Mouse (Mus musculus): Measurements from ENCODE around the gene Rad9b. TPM values are rescaled to one million over a fixed set of nuclear protein-coding genes. Genes with fewer than 3 reads are reported as not detected.

Rad9b gene
- polyA plus RNA-seq, 1 experiment = 10.4 TPM

DNA sequence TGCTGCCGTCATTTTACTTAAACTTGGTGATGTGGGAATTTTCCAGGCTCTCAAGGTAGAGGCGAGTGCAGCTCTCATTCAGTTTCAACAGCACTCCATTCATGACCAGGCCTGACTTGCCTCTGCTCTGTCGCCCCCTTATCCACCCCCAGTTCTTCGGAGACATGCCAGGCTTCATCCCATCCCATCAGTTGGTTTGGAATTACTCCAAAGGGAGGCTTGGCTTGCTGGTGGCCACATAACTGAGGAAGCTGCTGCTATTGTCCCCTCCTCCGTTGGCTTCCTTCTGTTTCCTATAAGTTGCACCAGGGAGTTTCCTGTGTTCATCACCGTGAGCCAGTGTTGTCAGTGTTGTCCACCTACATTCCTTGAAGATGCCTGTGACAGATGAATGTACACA is 49.5 kb downstream of the Rad9b start:
- Histone ChIP-seq H3K4me1 (ENCODE audit: control insufficient read depth, insufficient read depth, low read length) (peaks cover 22% of the 10 kb centered on the region), H3K4me3 (ENCODE audit: insufficient read depth, low read length) (no peak overlapping the region), H3K27ac (ENCODE audit: insufficient read depth, low read length) (no peak overlapping the region)
- TF ChIP-seq CTCF (IDR thresholded peaks at IDR 0.05; ENCODE audit: extremely low read depth, insufficient read depth, low read length) (no peak), POLR2A (IDR thresholded peaks at IDR 0.05; ENCODE audit: extremely low read depth, insufficient read depth, low read length) (no peak)

DNA sequence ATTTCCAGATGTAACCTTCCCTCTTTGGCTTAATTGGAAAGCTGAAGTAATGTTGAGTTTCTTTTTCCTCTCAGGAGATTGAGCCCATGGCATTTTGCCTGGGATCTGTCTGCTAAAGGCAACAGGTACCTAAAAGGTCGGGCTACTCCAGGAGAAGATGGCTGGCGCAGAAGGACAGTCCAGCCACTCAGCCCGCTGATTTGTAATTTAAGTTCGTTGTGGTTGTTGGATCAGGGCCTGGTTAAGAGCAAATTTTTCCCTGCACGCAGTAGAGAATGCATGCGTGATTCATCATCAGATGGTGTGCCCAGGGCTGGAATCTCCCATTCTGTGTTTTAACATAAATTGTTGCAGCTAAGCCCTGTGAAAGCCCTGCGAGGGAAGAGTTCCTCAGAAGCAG is 50.1 kb downstream of the Rad9b start:
- Histone ChIP-seq H3K4me1 (ENCODE audit: control insufficient read depth, insufficient read depth, low read length) (peaks cover 23% of the 10 kb centered on the region), H3K27ac (ENCODE audit: insufficient read depth, low read length) (no peak overlapping the region), H3K4me3 (ENCODE audit: insufficient read depth, low read length) (no peak overlapping the region)
- TF ChIP-seq CTCF (IDR thresholded peaks at IDR 0.05; ENCODE audit: extremely low read depth, insufficient read depth, low read length) (no peak), POLR2A (IDR thresholded peaks at IDR 0.05; ENCODE audit: extremely low read depth, insufficient read depth, low read length) (no peak)

DNA sequence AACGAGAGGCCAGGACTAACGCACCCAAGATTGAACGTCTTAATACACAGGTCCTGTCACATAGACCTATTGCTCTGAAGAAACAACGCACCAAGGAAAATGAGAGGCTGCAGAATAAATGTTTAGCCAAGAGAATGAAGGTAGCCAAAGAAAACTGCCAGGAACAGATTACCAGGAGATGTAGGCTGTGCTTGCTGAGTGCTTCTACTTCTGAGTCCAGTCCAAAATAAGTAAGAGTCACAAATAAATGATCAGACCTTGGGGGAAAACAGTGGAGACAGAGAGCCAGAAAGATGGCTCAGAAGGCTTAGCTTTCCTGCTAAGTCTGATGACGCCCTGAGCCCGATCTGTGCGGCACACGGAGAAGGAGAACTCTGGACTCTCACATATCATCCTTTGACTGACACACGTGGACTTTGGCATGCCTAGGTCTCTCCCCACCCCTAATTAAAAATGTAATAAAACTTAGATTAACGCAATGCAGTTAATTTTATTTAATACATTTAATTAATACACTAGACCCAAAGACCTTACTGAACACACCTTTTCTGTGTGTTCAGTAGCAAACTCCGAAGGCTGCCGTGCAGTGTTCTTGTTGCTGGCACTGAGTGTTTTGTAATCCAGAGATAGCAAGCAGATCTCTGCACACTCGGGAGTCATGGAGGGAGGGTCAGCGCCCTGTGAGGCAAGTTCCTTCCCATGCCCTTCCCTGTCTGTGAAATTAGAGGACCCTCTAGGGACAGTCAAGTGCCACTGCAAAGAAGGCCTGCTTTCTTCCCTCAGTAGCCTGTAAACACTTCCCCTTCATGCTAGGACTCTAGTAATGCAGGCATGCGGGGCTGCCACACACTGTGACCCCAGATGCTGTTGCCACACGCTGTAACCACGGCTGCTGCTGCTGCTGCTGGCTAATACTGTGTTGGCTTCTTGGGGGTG is 51.0 kb downstream of the Rad9b start:
- no peak for TF ChIP-seq POLR2A (IDR thresholded peaks at IDR 0.05; ENCODE audit: extremely low read depth, insufficient read depth, low read length)
- TF ChIP-seq CTCF (IDR thresholded peaks at IDR 0.05; ENCODE audit: extremely low read depth, insufficient read depth, low read length) = peak; percentile 10; the same call in 1 of the 2 replicates
- peaks cover 23% of the 10 kb centered on the region for H3K4me1 ChIP-seq (ENCODE audit: control insufficient read depth, insufficient read depth, low read length)
- no peak overlapping the region for H3K27ac ChIP-seq (ENCODE audit: insufficient read depth, low read length)

DNA sequence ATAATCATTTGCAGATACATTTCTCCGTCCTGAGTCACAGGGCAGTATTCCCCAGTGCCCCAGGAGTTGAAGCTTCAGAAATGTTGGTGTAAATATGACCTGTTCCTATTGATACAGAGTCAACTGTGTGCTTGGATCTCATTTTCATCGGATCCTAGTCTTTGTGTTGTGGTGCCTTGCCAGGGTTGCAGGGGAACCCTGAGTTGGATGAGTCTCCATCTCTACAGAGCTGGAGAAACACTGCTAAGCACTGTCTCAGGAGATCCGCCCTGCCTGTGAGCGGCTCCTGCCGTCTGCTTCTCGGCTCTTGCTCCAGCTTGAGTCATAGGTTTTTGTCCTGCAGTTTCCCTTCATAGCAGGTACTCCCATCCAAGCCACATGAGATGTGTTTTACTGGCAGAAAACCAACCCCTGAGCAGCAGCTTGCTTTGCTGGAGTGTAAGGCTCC is 53.9 kb downstream of the Rad9b start:
- Histone ChIP-seq H3K4me3 (ENCODE audit: insufficient read depth, low read length) (no peak overlapping the region), H3K4me1 (ENCODE audit: control insufficient read depth, insufficient read depth, low read length) (peaks cover 23% of the 10 kb centered on the region), H3K27ac (ENCODE audit: insufficient read depth, low read length) (no peak overlapping the region)
- TF ChIP-seq POLR2A (IDR thresholded peaks at IDR 0.05; ENCODE audit: extremely low read depth, insufficient read depth, low read length) = no peak
- TF ChIP-seq CTCF (IDR thresholded peaks at IDR 0.05; ENCODE audit: extremely low read depth, insufficient read depth, low read length) = no peak

More for the DNA sequence above, 51.0 kb downstream of the Rad9b start:
- H3K4me3 ChIP-seq (ENCODE audit: insufficient read depth, low read length) = no peak overlapping the region

GRCm38 (mm10) chr5:122295113-122295935 is 58.7 kb downstream of the Rad9b start:
- Histone ChIP-seq H3K4me3 (ENCODE audit: insufficient read depth, low read length) (no peak overlapping the region), H3K27ac (ENCODE audit: insufficient read depth, low read length) (no peak overlapping the region), H3K4me1 (ENCODE audit: control insufficient read depth, insufficient read depth, low read length) (peaks cover 6% of the 10 kb centered on the region)
- no peak for TF ChIP-seq POLR2A (IDR thresholded peaks at IDR 0.05; ENCODE audit: extremely low read depth, insufficient read depth, low read length)
- no peak for TF ChIP-seq CTCF (IDR thresholded peaks at IDR 0.05; ENCODE audit: extremely low read depth, insufficient read depth, low read length)

DNA sequence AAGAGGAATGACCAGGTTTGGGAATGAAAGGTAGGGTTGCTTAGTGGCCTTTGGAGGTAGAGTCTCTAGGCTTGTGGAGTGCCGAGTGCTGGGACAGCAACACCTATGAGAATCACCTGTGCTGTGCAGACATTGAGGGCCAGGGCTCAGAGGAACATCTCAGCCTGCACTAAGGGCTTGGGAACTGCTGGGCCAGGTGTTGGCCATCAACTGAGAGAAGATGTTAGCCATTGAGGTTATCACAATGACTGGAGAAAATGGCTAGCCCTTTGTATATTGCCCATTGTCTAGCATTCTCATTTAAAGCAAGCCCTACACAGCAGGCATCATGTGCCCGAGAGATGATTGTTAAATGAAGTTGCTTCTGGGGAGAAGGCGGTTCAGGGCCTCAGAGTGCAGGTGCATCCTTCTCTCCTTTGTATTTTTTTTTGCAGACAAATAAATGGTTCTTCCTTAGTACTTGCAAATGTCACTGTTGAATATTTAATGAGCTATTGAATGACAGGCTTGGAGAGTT is 59.8 kb downstream of the Rad9b start:
- TF ChIP-seq POLR2A (IDR thresholded peaks at IDR 0.05; ENCODE audit: extremely low read depth, insufficient read depth, low read length) (no peak), CTCF (IDR thresholded peaks at IDR 0.05; ENCODE audit: extremely low read depth, insufficient read depth, low read length) (no peak)
- Histone ChIP-seq H3K4me1 (ENCODE audit: control insufficient read depth, insufficient read depth, low read length) (peaks cover 5% of the 10 kb centered on the region), H3K27ac (ENCODE audit: insufficient read depth, low read length) (no peak overlapping the region), H3K4me3 (ENCODE audit: insufficient read depth, low read length) (no peak overlapping the region)

DNA sequence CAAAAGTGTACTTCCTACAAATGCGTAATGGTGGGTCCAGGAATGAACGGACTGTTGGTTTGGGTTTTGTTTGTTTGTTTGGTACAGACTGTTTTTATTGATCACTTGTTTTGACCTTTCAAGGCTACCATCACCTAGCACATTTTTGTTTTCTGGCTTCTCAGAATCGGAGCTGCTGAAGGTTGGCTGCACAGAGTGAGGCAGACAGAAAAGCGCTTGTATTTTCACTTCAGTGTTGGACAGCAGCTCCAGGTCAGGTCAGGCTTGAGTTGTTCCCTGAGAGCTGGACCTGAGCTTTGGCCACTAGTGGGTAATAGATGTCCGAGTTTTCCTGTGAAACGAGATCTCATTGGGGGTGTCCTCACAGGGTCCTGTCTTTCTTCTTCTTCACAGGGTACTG is 60.9 kb downstream of the Rad9b start:
- Histone ChIP-seq H3K27ac (ENCODE audit: insufficient read depth, low read length) (no peak overlapping the region), H3K4me3 (ENCODE audit: insufficient read depth, low read length) (no peak overlapping the region), H3K4me1 (ENCODE audit: control insufficient read depth, insufficient read depth, low read length) (peaks cover 8% of the 10 kb centered on the region)
- TF ChIP-seq POLR2A (IDR thresholded peaks at IDR 0.05; ENCODE audit: extremely low read depth, insufficient read depth, low read length) = no peak
- no peak for TF ChIP-seq CTCF (IDR thresholded peaks at IDR 0.05; ENCODE audit: extremely low read depth, insufficient read depth, low read length)

DNA sequence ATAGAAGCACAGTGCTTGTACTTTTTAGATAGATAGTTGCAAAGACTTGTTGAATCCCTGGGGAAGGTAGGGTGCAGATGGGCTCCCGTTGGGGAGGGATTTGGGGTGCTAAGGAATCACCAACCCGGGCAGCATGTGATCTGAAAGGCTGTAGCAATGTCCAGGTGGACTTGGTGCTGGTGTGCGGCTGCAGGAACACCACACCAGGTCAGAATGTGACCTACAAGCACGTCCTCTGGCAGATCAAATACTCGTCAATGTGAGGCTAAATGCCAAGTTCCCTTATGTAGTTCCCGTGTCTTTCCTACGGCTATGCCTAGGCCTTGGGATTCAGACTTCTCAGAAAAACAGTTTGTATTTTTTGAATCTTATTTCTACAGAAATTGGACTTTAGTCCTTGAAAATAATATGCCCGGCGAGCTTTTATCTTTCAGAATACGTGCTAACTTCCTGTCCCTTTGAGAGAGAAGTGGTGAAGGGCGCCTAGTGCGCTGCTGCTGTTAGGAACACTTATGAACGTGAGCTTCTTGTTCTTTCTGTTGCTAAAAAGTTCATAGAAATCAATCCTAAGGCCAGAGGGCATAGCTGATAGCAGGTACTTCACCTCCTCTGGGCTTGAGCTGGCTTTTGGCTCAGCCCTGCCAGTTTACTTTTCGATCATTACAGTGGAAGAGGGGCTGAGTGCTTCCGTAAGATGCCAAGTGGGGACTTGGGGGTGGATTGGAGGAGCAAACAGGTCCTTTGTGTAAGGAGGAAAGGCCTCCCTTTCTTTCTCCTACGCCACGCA is 62.3 kb downstream of the Rad9b start:
- peaks cover 13% of the 10 kb centered on the region for H3K4me1 ChIP-seq (ENCODE audit: control insufficient read depth, insufficient read depth, low read length)
- no peak overlapping the region for H3K4me3 ChIP-seq (ENCODE audit: insufficient read depth, low read length)
- no peak for TF ChIP-seq CTCF (IDR thresholded peaks at IDR 0.05; ENCODE audit: extremely low read depth, insufficient read depth, low read length)
- no peak for TF ChIP-seq POLR2A (IDR thresholded peaks at IDR 0.05; ENCODE audit: extremely low read depth, insufficient read depth, low read length)
- no peak overlapping the region for H3K27ac ChIP-seq (ENCODE audit: insufficient read depth, low read length)

DNA sequence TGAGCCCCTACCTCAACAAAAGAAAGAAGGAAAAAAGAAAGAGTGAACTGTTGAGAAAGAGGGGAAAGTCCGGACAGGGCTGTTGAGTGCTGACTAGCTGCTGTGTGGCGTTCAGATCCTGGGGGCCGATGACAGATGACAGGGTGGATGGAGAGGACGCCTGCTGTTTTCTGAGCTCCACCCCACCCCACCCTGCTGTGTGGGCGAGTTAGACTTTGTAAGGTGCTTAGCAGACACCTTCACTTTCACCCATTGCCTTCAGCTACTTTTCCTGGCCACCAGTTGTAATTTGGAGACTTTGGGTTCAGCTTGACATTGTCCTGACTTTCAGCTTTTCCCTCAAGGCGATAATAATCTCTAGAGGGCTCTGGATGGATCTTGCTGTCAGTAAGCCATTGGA is 62.9 kb downstream of the Rad9b start:
- Histone ChIP-seq H3K27ac (ENCODE audit: insufficient read depth, low read length) (no peak overlapping the region), H3K4me1 (ENCODE audit: control insufficient read depth, insufficient read depth, low read length) (peaks cover 15% of the 10 kb centered on the region), H3K4me3 (ENCODE audit: insufficient read depth, low read length) (no peak overlapping the region)
- TF ChIP-seq CTCF (IDR thresholded peaks at IDR 0.05; ENCODE audit: extremely low read depth, insufficient read depth, low read length) (no peak), POLR2A (IDR thresholded peaks at IDR 0.05; ENCODE audit: extremely low read depth, insufficient read depth, low read length) (no peak)
